Mouse (Mus musculus) spleen, adult 2 months (tissue): ENCODE results near the gene Rcc2. TPM values are rescaled to one million over a fixed set of nuclear protein-coding genes. Genes with fewer than 3 reads are reported as not detected.

Source experiments
- DNase-seq, 2 experiments: peaks; one replicate each; pipeline versions ENCODE4 v3.0.0 to v3.0.0-alpha.2; 2012 to 2021; ENCODE audit warnings: low spot score in 2 of 2, low read depth in 1 of 2
- H3K27ac ChIP-seq: fragments of 200-500 bp; 2 replicates; pipeline ENCODE4 v1.5.1; 2012; ENCODE audit warnings: low read length, inconsistent platforms; ENCODE audit not compliant: insufficient read depth
- H3K27me3 ChIP-seq: fragments of 200-500 bp; 2 replicates; pipeline ENCODE4 v1.6.1; 2012; ENCODE audit warnings: mild to moderate bottlenecking, moderate library complexity, low read length, inconsistent platforms; ENCODE audit not compliant: control insufficient read depth, insufficient read depth
- H3K36me3 ChIP-seq: fragments of 200-500 bp; 2 replicates; pipeline ENCODE4 v1.6.1; 2012; ENCODE audit warnings: mild to moderate bottlenecking, low read length, inconsistent platforms; ENCODE audit not compliant: control insufficient read depth, insufficient read depth
- H3K4me1 ChIP-seq: fragments of 200-500 bp; 2 replicates; pipeline ENCODE4 v1.6.1; 2011; ENCODE audit warnings: inconsistent platforms; ENCODE audit not compliant: control insufficient read depth, insufficient read depth, insufficient read length
- H3K4me3 ChIP-seq: fragments of 200-500 bp; 2 replicates; pipeline ENCODE4 v1.5.1; 2011; ENCODE audit warnings: mild to moderate bottlenecking, inconsistent platforms; ENCODE audit not compliant: insufficient read depth, insufficient read length; ENCODE audit errors: extremely low read depth
- CTCF ChIP-seq: fragments of 200-500 bp; IDR thresholded peaks from 2 replicates; pipeline ENCODE4 v1.5.1; 2011; ENCODE audit warnings: mild to moderate bottlenecking, inconsistent platforms; ENCODE audit not compliant: insufficient read depth, insufficient read length, insufficient replicate concordance; ENCODE audit errors: extremely low read depth
- POLR2A ChIP-seq: fragments of 200-500 bp; IDR thresholded peaks from 2 replicates; pipeline ENCODE4 v1.6.1; 2011; ENCODE audit warnings: low read depth, low read length, inconsistent platforms
- WGBS: fragments of 180-500 bp; shearing (Covaris S2); methylation state at CpG from one replicate; pipeline ENCODE4 v1.1.7; 2018; 5-methylcytosine and 5-hydroxymethylcytosine counted together
- polyA plus RNA-seq: library from polyadenylated mRNA; depleted of rRNA; stranded (reverse); fragments of >200 nt; gene quantifications from 2 replicates; pipeline ENCODE4 v1.2.3, GENCODE M21; 2012

Gene Rcc2
- polyA plus RNA-seq, 1 experiment, result 86.9 TPM

DNA sequence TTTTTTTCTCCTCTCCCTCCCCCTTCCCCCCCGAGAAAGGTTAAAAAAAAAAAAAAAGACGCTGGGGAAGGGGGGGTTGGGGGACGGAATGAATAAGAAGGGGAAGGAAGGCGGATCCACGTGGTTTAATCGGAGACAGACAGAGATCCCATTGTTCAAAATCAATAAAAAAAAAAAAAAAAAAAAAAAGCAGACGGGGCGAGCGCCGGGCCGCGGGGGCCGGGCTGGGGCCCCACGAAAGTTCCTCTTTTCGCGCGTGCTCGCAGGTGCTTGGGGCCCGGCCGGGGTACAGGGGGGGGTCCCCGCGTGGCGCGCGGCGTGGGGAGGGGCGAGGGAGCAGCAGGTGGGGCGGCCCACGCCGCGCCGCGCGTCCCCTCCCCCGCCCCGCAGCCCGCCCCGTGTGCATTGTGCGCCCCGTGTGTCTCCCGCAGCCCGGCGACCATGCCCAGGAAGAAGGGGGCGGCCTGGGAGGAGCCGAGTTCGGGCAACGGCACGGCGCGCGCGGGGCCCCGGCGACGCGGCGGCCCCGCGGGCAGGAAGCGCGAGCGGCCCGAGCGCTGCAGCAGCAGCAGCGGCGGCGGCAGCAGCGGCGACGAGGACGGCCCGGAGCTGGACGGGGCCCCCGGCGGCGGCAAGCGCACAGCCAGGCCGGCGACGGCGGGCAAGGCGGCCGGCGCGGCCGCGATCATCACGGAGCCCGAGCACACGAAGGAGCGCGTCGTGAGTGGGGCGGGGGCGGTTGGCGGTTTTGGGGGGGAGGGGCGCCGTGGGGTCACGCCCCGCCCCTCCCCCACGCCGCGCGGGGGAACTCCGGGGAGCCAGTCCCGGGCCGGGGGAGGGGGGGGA, 1.6 kb downstream of the Rcc2 start:
- Histone ChIP-seq H3K4me3 (peak overlapping the region; percentile 100), H3K4me1 (peaks cover 3% of the 10 kb centered on the region; the same call in 1 of the 2 replicates), H3K36me3 (peaks cover 2% of the 10 kb centered on the region), H3K27ac (peak overlapping the region; percentile 97), H3K27me3 (no peaks in the 10 kb centered on the region)
- TF ChIP-seq POLR2A (no peak), CTCF (no peak)
- peak in 1 of 2 experiments; percentile 63 for DNase-seq
- 9% methylated on average over 77 of the region's 107 CpGs for WGBS

GRCm38 (mm10) chr4:140702611-140703327, 2.4 kb downstream of the Rcc2 start:
- H3K27ac ChIP-seq, result no peak overlapping the region; the same call in 1 of the 2 replicates
- peaks cover 3% of the 10 kb centered on the region; the same call in 1 of the 2 replicates for H3K4me1 ChIP-seq
- peak overlapping the region; percentile 100 for H3K4me3 ChIP-seq
- H3K27me3 ChIP-seq, result no peaks in the 10 kb centered on the region
- peaks cover 5% of the 10 kb centered on the region for H3K36me3 ChIP-seq
- TF ChIP-seq CTCF, result no peak
- TF ChIP-seq POLR2A, result no peak
- peak in 1 of 2 experiments; percentile 83 for DNase-seq
- WGBS, result 4% methylated on average over 41 of the region's 68 CpGs

DNA sequence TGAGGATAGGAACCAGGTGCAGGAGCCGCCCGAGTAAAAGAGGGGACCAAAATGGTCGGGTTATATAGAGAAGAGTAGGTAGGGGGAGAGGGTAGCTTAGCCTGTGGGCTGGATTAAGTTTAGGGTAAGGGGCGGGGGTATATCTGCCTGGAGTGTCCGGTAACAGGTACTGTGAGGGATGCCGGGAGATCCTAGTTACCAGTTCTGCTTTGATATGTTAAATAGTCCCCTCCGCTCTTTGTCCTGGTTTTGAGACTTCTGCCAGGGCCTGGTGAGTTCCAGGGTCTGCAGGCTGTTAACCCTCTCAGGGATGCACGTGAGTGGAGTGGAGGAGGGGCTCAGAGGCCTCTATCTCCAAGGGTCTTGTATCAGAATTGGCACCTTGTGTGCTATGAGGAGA, 3.3 kb downstream of the Rcc2 start:
- no peak overlapping the region for H3K4me3 ChIP-seq
- peaks cover 3% of the 10 kb centered on the region; the same call in 1 of the 2 replicates for H3K4me1 ChIP-seq
- TF ChIP-seq POLR2A, result no peak
- no peak for TF ChIP-seq CTCF
- H3K36me3 ChIP-seq, result peaks cover 12% of the 10 kb centered on the region
- 40% methylated on average over 8 of the region's 8 CpGs for WGBS
- no peaks in the 10 kb centered on the region for H3K27me3 ChIP-seq
- no peak overlapping the region for H3K27ac ChIP-seq
- DNase-seq, result no peak

- DNase-seq, result no peak
- WGBS, result 58% methylated on average over 4 of the region's 4 CpGs
- peaks cover 17% of the 10 kb centered on the region for H3K36me3 ChIP-seq
- no peaks in the 10 kb centered on the region for H3K27me3 ChIP-seq
- H3K4me3 ChIP-seq, result no peak overlapping the region
- peaks cover 3% of the 10 kb centered on the region; the same call in 1 of the 2 replicates for H3K4me1 ChIP-seq
- H3K27ac ChIP-seq, result no peak overlapping the region
- TF ChIP-seq POLR2A (no peak), CTCF (no peak)
Observed at GRCm38 (mm10) chr4:140704166-140704565, 3.8 kb downstream of the Rcc2 start.

GRCm38 (mm10) chr4:140707615-140708014, 7.3 kb downstream of the Rcc2 start:
- Histone ChIP-seq H3K36me3 (peaks cover 47% of the 10 kb centered on the region), H3K27me3 (no peaks in the 10 kb centered on the region), H3K27ac (no peak overlapping the region), H3K4me1 (peaks cover 3% of the 10 kb centered on the region; the same call in 1 of the 2 replicates), H3K4me3 (no peak overlapping the region)
- 87% methylated on average over 4 of the region's 4 CpGs for WGBS
- TF ChIP-seq POLR2A (no peak), CTCF (no peak)
- DNase-seq, result no peak

GRCm38 (mm10) chr4:140708297-140708927, 8.1 kb downstream of the Rcc2 start:
- Histone ChIP-seq H3K4me1 (no peaks in the 10 kb centered on the region; the same call in 1 of the 2 replicates), H3K27me3 (no peaks in the 10 kb centered on the region), H3K27ac (no peak overlapping the region), H3K4me3 (no peak overlapping the region), H3K36me3 (peaks cover 55% of the 10 kb centered on the region)
- 91% methylated on average over 18 of the region's 18 CpGs for WGBS
- no peak for TF ChIP-seq CTCF
- TF ChIP-seq POLR2A, result no peak
- no peak for DNase-seq

DNA sequence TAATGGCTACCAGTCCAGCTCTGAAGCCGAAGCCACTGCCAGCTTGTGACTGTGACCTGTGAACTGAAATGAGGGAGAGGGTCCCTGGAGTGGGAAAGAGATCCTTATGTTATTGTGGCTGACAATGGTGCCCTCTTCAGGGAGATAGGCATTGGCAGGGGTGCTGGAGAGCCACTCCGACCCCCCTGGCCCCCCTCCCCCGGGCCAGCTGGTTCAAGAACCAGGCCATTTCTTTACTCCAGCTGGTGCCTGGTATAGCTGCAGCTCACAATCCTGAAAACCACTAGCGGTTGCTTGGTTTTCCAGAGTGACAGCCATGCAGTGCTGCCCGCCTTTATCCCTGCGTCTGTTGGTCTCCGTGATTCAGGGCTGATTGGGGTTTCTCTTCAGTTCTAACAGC, 8.8 kb downstream of the Rcc2 start:
- Histone ChIP-seq H3K4me1 (no peaks in the 10 kb centered on the region), H3K27me3 (no peaks in the 10 kb centered on the region), H3K27ac (no peak overlapping the region), H3K4me3 (no peak overlapping the region), H3K36me3 (peaks cover 56% of the 10 kb centered on the region)
- DNase-seq, result no peak
- 89% methylated on average over 7 of the region's 7 CpGs for whole genome bisulfite sequencing
- TF ChIP-seq CTCF, result no peak
- TF ChIP-seq POLR2A, result no peak
